Mouse (Mus musculus): Measurements from ENCODE around the gene Hoxc11.

DNA sequence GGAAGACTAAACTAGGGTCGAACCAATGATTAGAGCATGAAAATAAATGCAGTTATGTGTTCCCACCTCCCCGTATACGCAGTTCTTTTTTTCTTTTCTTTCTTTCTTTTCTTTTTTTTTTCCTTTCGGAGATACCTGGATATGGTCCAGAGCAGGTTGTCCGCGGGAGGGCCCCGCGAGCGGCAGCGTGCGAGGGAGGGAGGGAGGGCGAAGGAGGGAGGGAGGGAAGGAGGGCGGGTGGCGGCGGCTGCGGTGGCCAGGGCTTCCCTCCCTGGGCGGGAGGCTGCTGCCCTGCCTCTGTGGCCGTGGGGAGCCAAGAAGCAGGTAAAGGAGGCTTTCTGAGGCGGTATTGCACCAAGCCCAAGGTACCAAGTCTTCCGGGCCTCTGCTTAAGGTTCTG is 21.9 kb downstream of the Hoxc11 start, which contains the start of gene Hoxc9:
- TF ChIP-seq POLR2A (IDR thresholded peaks at IDR 0.05; ENCODE audit: extremely low read depth, insufficient read depth, low read length) (no peak), CTCF (IDR thresholded peaks at IDR 0.05; ENCODE audit: low read depth, low read length) (no peak)

All from liver, adult 2 months (tissue).